Mouse (Mus musculus) liver, embryonic 14.5 days (tissue): ENCODE measurements around the gene Syt8. TPM values are rescaled to one million over a fixed set of nuclear protein-coding genes. Genes with fewer than 3 reads are reported as not detected.

ENCODE experiments used
- ATAC-seq: fragments of 200-750 bp; cut with Nextera tagmentation; 2 replicates; pipeline ENCODE4 v1.8.0; 2017; ENCODE audit warnings: moderate number of reproducible peaks, mild to moderate bottlenecking, moderate library complexity; ENCODE audit not compliant: insufficient read depth
- DNase-seq, 3 experiments: peaks; one replicate each; pipeline ENCODE4 v3.0.0-alpha.2; 2012 to 2013; ENCODE audit warnings: low read depth in 3 of 3, low spot score in 3 of 3
- H3K27ac ChIP-seq: fragments of 300-500 bp; sonication (generic); 2 replicates; pipeline ENCODE4 v1.5.1; 2014; ENCODE audit warnings: moderate library complexity, mild to moderate bottlenecking, control low read depth, inconsistent platforms
- H3K27me3 ChIP-seq: fragments of 300-500 bp; sonication (generic); 2 replicates; pipeline ENCODE4 v1.6.1; 2014; ENCODE audit warnings: mild to moderate bottlenecking, low read length, moderate library complexity; ENCODE audit not compliant: control insufficient read depth, insufficient read depth
- H3K36me3 ChIP-seq: fragments of 300-500 bp; sonication (generic); replicated peaks from 2 replicates; pipeline ENCODE4 v1.6.1; 2014; ENCODE audit warnings: low read depth; ENCODE audit not compliant: control insufficient read depth, insufficient read depth
- H3K4me1 ChIP-seq, 2 experiments: fragments of 200-500 bp in 1 of 2; fragments of 300-500 bp in 1 of 2; sonication (generic) in 1 of 2; replicated peaks; 2 replicates each; pipeline ENCODE4 v1.6.1; 2012 to 2014; ENCODE audit warnings: antibody characterized with exemption in 1 of 2, inconsistent platforms in 1 of 2, low read length in 1 of 2; ENCODE audit not compliant: control insufficient read depth in 2 of 2, insufficient read depth in 2 of 2
- H3K4me2 ChIP-seq: fragments of 300-500 bp; sonication (generic); 2 replicates; pipeline ENCODE4 v1.6.1; 2014; ENCODE audit warnings: low read depth, mild to moderate bottlenecking, control low read depth, moderate library complexity
- H3K4me3 ChIP-seq, 2 experiments: fragments of 200-500 bp in 1 of 2; fragments of 300-500 bp in 1 of 2; sonication (generic) in 1 of 2; 2 replicates each; pipeline ENCODE4 v1.5.1; 2012 to 2014; ENCODE audit warnings: low read depth in 2 of 2, low read length in 2 of 2, mild to moderate bottlenecking in 2 of 2, control low read depth in 1 of 2, inconsistent platforms in 1 of 2, moderate library complexity in 1 of 2; ENCODE audit not compliant: insufficient read depth in 1 of 2
- H3K9ac ChIP-seq: fragments of 300-500 bp; sonication (generic); replicated peaks from 2 replicates; pipeline ENCODE4 v1.6.1; 2014; ENCODE audit warnings: mild to moderate bottlenecking, control low read depth, moderate library complexity
- H3K9me3 ChIP-seq: fragments of 300-500 bp; sonication (generic); 2 replicates; pipeline ENCODE4 v1.6.1; 2016; ENCODE audit warnings: low read length, mixed read lengths; ENCODE audit not compliant: control insufficient read depth
- CTCF ChIP-seq: IDR thresholded peaks from 2 replicates; pipeline ENCODE4 v1.5.1; 2016; ENCODE audit warnings: antibody characterized with exemption, low read depth, control low read depth
- EP300 ChIP-seq: IDR thresholded peaks from 2 replicates; pipeline ENCODE4 v1.6.1; 2016; ENCODE audit warnings: antibody characterized with exemption, low read depth
- WGBS: fragments of 180-500 bp; shearing (Covaris S2); extraction: QIAGEN DNeasy Blood & Tissue Kit; methylation state at CpG from one replicate; pipeline ENCODE4 v1.1.7; 2014; ENCODE audit not compliant: insufficient replicate concordance; 5-methylcytosine and 5-hydroxymethylcytosine counted together
- polyA plus RNA-seq, 2 experiments: library from polyadenylated mRNA; depleted of rRNA in 1 of 2; stranded (reverse) in 1 of 2; unstranded in 1 of 2; fragments of >200 nt; fragmentation: Nextera tagmentation in 1 of 2; extraction: Ambion mirVana in 1 of 2; gene quantifications; 2 replicates each; pipeline versions ENCODE4 v1.2.1 to v1.2.3; 2012 to 2014

Syt8 gene
- polyA plus RNA-seq, 2 experiments, result 0.03 TPM; not detected in 1

DNA sequence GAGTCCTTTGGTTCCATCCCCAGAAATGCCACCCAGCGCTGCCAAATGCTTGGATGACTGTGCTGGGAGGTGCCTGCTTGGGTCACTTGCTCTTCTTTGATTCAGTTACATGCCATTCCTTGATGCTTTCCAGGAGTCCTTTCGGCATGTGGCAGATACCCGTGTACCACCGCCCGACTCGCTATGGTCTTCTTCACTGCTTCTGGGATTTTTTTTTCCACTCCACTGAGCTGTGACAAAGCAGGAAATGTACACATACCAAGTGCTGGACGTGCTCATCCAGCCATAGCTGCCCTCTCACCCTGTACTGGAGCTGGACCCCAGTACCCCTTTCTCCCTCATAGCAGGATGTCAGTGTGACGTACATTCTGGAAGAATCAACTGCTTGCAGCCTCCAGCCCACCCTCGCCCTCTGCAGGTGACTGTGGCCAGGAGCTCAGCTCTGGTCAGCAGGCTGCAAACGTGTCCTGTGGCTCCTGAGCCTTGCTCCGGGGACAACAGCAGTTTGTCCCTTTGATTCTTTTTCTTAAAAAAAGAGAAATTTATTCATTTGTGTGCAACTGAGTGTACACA, 8.9 kb upstream of the Syt8 start:
- Histone ChIP-seq H3K27me3 (no peaks in the 10 kb centered on the region; the same call in 1 of the 2 replicates), H3K4me1 (peaks cover 20% of the 10 kb centered on the region in 2 experiments), H3K9ac (no peak overlapping the region), H3K9me3 (no peaks in the 10 kb centered on the region), H3K4me3 (no peak overlapping the region), H3K27ac (no peak overlapping the region), H3K4me2 (no peak overlapping the region), H3K36me3 (no peaks in the 10 kb centered on the region)
- DNase-seq (no peak), ATAC-seq (no peak)
- TF ChIP-seq EP300 (no peak), CTCF (peak; percentile 71)
- WGBS, result 71% methylated on average over 11 of the region's 11 CpGs

DNA sequence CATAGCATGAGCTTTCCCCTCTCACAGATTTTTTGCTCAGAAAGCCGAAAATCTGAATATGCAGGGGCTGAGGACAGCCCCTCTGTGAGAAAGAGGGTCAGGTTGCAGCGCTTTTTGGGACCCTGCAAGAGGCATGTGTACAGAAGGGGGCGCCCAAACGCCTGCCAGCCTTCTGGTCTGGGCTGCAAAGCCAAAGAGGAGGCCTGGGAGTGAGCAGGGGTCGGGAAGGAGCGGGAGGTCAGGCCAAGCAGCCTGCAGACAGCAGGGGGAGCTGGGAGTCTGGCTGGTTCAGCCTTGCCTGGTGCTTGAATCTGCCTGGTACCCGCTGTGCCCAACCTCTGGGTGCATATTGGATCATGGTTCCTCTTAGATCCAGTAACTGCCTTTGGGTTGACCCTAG, 6.4 kb upstream of the Syt8 start:
- no peaks in the 10 kb centered on the region for H3K4me1 ChIP-seq
- H3K27ac ChIP-seq, result no peak overlapping the region
- no peak overlapping the region for H3K4me3 ChIP-seq
- TF ChIP-seq EP300 (no peak), CTCF (peak; percentile 72)
- no peaks in the 10 kb centered on the region for H3K36me3 ChIP-seq
- no peaks in the 10 kb centered on the region; the same call in 1 of the 2 replicates for H3K27me3 ChIP-seq
- no peak overlapping the region for H3K4me2 ChIP-seq
- WGBS, result 14% methylated on average over 7 of the region's 7 CpGs
- no peaks in the 10 kb centered on the region for H3K9me3 ChIP-seq
- ATAC-seq (no peak), DNase-seq (no peak)
- no peak overlapping the region for H3K9ac ChIP-seq

DNA sequence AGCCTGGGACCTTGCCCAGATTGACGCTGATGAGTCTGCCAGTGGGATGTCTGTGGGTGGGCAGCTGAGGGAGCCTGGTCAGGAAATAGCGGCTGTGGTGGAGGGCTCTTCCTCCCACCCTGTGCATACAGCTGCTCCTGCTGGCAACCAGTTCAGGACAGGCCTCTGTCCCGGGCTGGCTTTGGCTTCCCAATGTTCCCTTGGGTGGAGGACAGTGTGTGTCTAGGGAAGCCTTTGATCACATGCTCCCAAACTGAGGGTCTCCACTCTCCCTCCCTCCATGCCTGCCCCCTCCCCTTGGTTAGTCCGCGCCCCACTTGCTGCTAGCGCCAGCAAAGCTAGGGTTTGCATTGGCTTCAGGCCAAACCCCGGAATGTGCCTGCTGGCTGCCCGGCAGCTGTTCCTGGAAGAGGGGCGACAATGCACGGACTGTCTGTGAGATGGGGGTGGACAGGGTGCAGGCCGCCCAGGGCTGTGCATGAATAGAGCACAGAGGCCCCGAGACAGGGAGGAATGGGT, 4.4 kb upstream of the Syt8 start:
- WGBS, result 60% methylated on average over 12 of the region's 12 CpGs
- DNase-seq (no peak), ATAC-seq (no peak)
- H3K4me3 ChIP-seq, result no peak overlapping the region
- no peaks in the 10 kb centered on the region; the same call in 1 of the 2 replicates for H3K27me3 ChIP-seq
- peaks cover 0 to 3% of the 10 kb centered on the region in 2 experiments; a peak in 1 of 4 replicates for H3K4me1 ChIP-seq
- H3K9ac ChIP-seq, result no peak overlapping the region
- no peaks in the 10 kb centered on the region for H3K9me3 ChIP-seq
- no peak overlapping the region for H3K27ac ChIP-seq
- H3K4me2 ChIP-seq, result no peak overlapping the region
- no peak for TF ChIP-seq CTCF
- no peak for TF ChIP-seq EP300
- H3K36me3 ChIP-seq, result no peaks in the 10 kb centered on the region

DNA sequence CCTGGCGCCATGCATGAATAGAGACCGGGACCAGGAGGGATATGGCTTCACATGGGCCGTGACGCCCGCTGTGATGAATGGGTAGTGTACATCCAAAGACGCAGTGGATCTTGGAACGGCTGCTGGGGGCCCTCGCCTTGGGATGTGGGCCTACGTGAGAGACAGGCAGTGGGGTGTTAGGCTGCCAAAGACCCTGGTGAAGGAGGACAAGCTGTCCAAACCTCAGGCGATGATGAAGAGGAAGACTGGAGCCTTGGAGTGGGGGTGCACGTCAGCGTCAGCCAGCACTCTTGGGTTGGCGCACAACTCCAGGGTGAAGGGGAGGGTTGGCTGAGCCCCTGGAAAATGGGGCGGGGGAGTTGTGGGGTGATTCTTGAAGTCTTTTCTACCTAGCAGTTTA, 3.5 kb upstream of the Syt8 start:
- 79% methylated on average over 14 of the region's 14 CpGs for WGBS
- TF ChIP-seq EP300 (no peak), CTCF (no peak)

DNA sequence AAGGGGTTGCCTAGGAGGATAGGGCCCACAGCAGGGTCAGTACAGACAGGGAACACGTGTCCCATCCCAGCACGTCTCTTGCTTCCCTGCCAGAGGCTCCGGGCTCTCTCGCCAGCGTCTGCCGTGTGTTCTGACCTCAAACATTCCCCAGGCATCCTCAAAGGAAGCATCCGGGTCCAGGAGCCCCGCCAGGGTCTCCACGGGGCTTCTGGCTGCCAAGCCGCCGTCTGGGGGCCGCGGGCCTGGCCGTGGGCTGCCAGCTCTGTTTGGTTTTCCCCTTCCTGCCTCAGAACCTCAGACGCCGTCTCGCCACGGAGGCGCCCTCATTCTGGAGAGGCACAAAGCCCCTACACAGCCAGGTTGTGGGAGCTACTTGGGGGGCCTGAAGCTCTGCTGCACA, 1.0 kb upstream of the Syt8 start:
- DNase-seq (no peak), ATAC-seq (no peak)
- no peak overlapping the region for H3K4me2 ChIP-seq
- WGBS, result 32% methylated on average over 19 of the region's 19 CpGs
- no peak overlapping the region for H3K27ac ChIP-seq
- TF ChIP-seq CTCF (no peak), EP300 (no peak)
- H3K4me3 ChIP-seq, result no peak overlapping the region
- no peak overlapping the region for H3K9ac ChIP-seq
- H3K9me3 ChIP-seq, result no peaks in the 10 kb centered on the region
- no peaks in the 10 kb centered on the region; the same call in 1 of the 2 replicates for H3K27me3 ChIP-seq
- H3K4me1 ChIP-seq, result peaks cover 0 to 3% of the 10 kb centered on the region in 2 experiments; a peak in 1 of 4 replicates
- H3K36me3 ChIP-seq, result no peaks in the 10 kb centered on the region

More for the DNA sequence above, 3.5 kb upstream of the Syt8 start:
- Histone ChIP-seq H3K4me1 (peaks cover 0 to 3% of the 10 kb centered on the region in 2 experiments; a peak in 1 of 4 replicates), H3K4me2 (no peak overlapping the region), H3K36me3 (no peaks in the 10 kb centered on the region), H3K4me3 (no peak overlapping the region), H3K27me3 (no peaks in the 10 kb centered on the region; the same call in 1 of the 2 replicates), H3K9me3 (no peaks in the 10 kb centered on the region), H3K27ac (no peak overlapping the region), H3K9ac (no peak overlapping the region)
- ATAC-seq, result no peak
- DNase-seq, result no peak
